In the genomic region with DNA sequence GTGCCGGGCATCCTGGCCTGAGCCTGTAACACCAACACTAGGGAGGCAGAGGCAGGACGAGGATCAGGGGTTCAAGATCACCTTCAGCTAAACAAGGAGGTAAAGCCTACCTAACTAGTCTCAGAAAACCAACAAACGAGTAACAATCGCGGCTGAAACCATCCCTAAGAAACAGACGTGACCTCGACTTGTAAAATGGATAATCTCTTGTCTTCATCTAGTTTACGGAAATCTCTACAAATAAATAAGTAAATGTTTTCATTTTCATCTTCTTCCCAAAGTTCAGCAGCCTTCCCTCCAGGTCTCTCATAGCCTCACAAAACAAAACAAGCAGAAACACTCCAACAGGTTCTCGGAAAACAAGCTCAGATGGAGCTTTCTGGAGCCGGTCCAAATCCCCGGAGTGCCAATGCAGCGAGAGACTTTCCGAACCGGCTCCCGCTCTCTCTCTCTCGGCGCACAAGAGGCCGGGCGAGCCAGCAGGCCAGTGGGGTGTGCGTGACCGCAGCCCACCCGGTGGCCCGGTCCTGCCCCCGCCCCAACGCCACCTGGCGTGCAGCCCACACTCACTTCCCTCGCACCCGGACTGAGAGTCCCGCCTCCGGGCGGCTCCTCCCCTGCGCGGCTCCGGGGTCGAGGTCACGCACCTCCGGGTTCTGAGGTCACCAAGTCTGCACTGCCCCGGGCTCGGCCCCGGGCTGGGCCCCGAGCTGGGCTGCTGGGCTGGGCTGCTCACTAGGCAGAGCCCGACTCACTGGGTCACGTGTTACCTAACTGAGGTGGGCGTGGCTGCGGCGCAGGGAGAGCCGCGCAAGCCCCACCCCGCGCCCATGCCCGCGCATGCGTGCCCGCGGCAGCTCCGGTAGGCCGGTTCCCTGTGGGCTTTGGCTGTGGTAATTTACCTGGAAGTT, we compare ENCODE assay signal across 8 mouse cellular contexts. TPM values are rescaled to one million over a fixed set of nuclear protein-coding genes. Genes with fewer than 3 reads are reported as not detected.
A peak's percentile ranks its signal among the peaks of the same experiment; 100 is the strongest.
DNase-seq lines count a peak whose midpoint lies in the region; ATAC-seq lines count a peak whose summit lies in the region.

Gene Wdsub1 (minus strand): TSS at position 761 of the 911 bp plus-strand sequence.

- peak within 1 kb of the TSS; percentile 67 for H3K9ac ChIP-seq in hindbrain, embryonic 12.5 days

- H3K27ac ChIP-seq in hindbrain, embryonic 12.5 days = peak within 1 kb of the TSS; percentile 31; the same call in 1 of the 2 replicates

- no peaks in the 10 kb centered on the region for H3K27me3 ChIP-seq in hindbrain, embryonic 12.5 days

- ATAC-seq in hindbrain, embryonic 12.5 days (ENCODE audit: low FRiP score) = peak; percentile 95

- WGBS in hindbrain, embryonic 12.5 days = 5% methylated on average over 57 of the region's 57 CpGs

- H3K4me3 ChIP-seq in hindbrain, embryonic 12.5 days = peak within 1 kb of the TSS; percentile 75

- H3K9me3 ChIP-seq in hindbrain, embryonic 12.5 days (replicated peaks) = no peaks in the 10 kb centered on the region

- H3K36me3 ChIP-seq in hindbrain, embryonic 12.5 days = no peaks in the 10 kb centered on the region

- DNase-seq in Muller cell, postnatal 12 days (ENCODE audit: inconsistent ontology term) = peak; percentile 94
- DNase-seq in cerebellum, adult 9-11 months = peak; percentile 92
- peak; percentile 88 to 89 for DNase-seq in frontal cortex, postnatal 10 days (ENCODE audit: low spot score in 2 of 2)
- peak; percentile 89 for DNase-seq in layer of hippocampus, postnatal 14 days (ENCODE audit: low spot score in 2 of 2)
- peak; percentile 94 for DNase-seq in lung, postnatal 14 days
- DNase-seq in retina, adult 2 months (ENCODE audit: low read depth, low spot score) = peak; percentile 74
- peak; percentile 93 to 94 for DNase-seq in thymus, postnatal 36 days

- H3K4me1 ChIP-seq in hindbrain, embryonic 12.5 days = no peaks in the 10 kb centered on the region

- peak within 1 kb of the TSS; percentile 68 for H3K4me2 ChIP-seq in hindbrain, embryonic 12.5 days (replicated peaks)

RNA-seq across cellular contexts. Expression of gene Wdsub1, which starts in this region (rescaled TPM):
- polyA plus RNA-seq in hindbrain, embryonic 12.5 days (2016; fragmentation: Nextera tagmentation; extraction: Ambion mirVana) = 17.4 and 21.7 TPM in 2 replicates
- total RNA-seq in layer of hippocampus, postnatal 14 days (2021) = 10 to 100 TPM; 17.6 to 19.3 TPM

Comparison
In these comparisons a context has a peak if more than half of its experiments do, and no peak if none do; other contexts are left out.
1. Peak in every context shown above with its lines: DNase-seq, ATAC-seq, H3K4me3 ChIP-seq and H3K27ac ChIP-seq.